Mouse (Mus musculus): Measurements from ENCODE around the gene Ugt1a10.

Ugt1a10 gene

GRCm38 (mm10) chr1:88231803-88232499 is 176.8 kb downstream of the Ugt1a10 start:
- DNase-seq, result no peak

- DNase-seq, result no peak
Observed at GRCm38 (mm10) chr1:88232664-88233380, 177.6 kb downstream of the Ugt1a10 start.

- no peak for DNase-seq
Observed at GRCm38 (mm10) chr1:88233421-88234247, 178.4 kb downstream of the Ugt1a10 start.

GRCm38 (mm10) chr1:88234248-88234610 is 179.0 kb downstream of the Ugt1a10 start:
- DNase-seq, result no peak

GRCm38 (mm10) chr1:88234646-88235045 is 179.5 kb downstream of the Ugt1a10 start:
- no peak for DNase-seq

- no peak for DNase-seq
Observed at GRCm38 (mm10) chr1:88235046-88235893, 180.1 kb downstream of the Ugt1a10 start.

GRCm38 (mm10) chr1:88235894-88236415 is 180.8 kb downstream of the Ugt1a10 start:
- DNase-seq, result no peak

GRCm38 (mm10) chr1:88237311-88237710 is 182.1 kb downstream of the Ugt1a10 start:
- DNase-seq, result no peak

- DNase-seq, result no peak
Observed at GRCm38 (mm10) chr1:88238771-88239170, 183.6 kb downstream of the Ugt1a10 start.

GRCm38 (mm10) chr1:88240072-88240471 is 184.9 kb downstream of the Ugt1a10 start:
- no peak for DNase-seq

- DNase-seq, result no peak
Observed at GRCm38 (mm10) chr1:88240579-88240978, 185.4 kb downstream of the Ugt1a10 start.

GRCm38 (mm10) chr1:88243861-88244260 is 188.7 kb downstream of the Ugt1a10 start:
- no peak for DNase-seq

GRCm38 (mm10) chr1:88245881-88246280 is 190.7 kb downstream of the Ugt1a10 start:
- DNase-seq, result no peak

- no peak for DNase-seq
Observed at GRCm38 (mm10) chr1:88246386-88246785, 191.2 kb downstream of the Ugt1a10 start.

- no peak for DNase-seq
Observed at GRCm38 (mm10) chr1:88247660-88248059, 192.5 kb downstream of the Ugt1a10 start.

GRCm38 (mm10) chr1:88248658-88249057 is 193.5 kb downstream of the Ugt1a10 start:
- no peak for DNase-seq

GRCm38 (mm10) chr1:88249596-88249995 is 194.4 kb downstream of the Ugt1a10 start:
- no peak for DNase-seq

- no peak for DNase-seq
Observed at GRCm38 (mm10) chr1:88250023-88250422, 194.8 kb downstream of the Ugt1a10 start.

- DNase-seq, result no peak
Observed at GRCm38 (mm10) chr1:88253106-88253505, 197.9 kb downstream of the Ugt1a10 start.

- no peak for DNase-seq
Observed at GRCm38 (mm10) chr1:88253540-88253939, 198.4 kb downstream of the Ugt1a10 start.

GRCm38 (mm10) chr1:88254793-88255465 is 199.7 kb downstream of the Ugt1a10 start:
- no peak for DNase-seq

- DNase-seq, result no peak
Observed at GRCm38 (mm10) chr1:88255466-88255857, 200.3 kb downstream of the Ugt1a10 start.

Measured in liver (tissue).